Mouse (Mus musculus): ENCODE results near the gene Rarb. TPM values are rescaled to one million over a fixed set of nuclear protein-coding genes. Genes with fewer than 3 reads are reported as not detected.

Rarb gene
- polyA plus RNA-seq, 1 experiment: not detected

DNA sequence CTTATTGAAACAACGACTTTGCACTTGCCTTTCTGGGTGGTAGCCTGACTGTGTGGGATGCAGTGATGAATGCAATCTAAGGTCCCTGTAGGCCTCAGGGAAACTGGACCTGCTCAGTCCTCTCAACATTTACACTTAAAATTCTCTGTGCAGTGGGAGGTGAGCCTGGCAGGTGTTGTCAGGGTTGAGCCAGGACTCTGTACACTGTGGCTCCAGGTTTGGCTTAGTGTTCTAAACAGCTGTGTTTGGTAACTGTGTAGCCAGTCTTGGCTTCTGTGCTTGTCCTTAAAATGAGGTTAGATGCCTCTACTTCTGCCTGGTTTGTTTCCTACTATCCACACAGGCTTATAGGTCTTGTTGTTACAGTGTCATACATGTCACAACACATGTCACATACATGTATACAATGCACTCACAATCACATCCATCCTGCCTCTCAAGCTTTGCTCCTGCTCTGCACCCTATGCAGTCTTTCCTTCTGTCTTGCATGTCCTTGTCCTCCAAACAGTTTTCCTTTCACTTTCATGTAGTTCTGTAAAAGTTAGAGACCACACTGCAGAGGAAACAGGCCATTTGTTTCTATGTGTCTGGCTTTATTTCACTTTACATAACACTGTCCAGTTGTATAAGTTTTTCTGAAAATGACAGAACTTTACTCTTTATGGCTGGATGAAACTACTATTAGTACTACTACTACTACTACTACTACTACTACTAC, 340.2 kb downstream of the Rarb start:
- TF ChIP-seq FLI1 (IDR thresholded peaks at IDR 0.05; ENCODE audit: low read length): no peak
- no peak for TF ChIP-seq GATA1 (IDR thresholded peaks at IDR 0.05; ENCODE audit: borderline replicate concordance, low read length)
- Histone ChIP-seq H3K4me1 (peaks cover 12% of the 10 kb centered on the region; the same call in 1 of the 2 replicates), H3K4me3 (replicated peaks) (peak overlapping the region; percentile 76), H3K27me3 (replicated peaks) (peaks cover 10% of the 10 kb centered on the region), H3K36me3 (replicated peaks; ENCODE audit: low read length) (no peaks in the 10 kb centered on the region), H3K9me3 (no peaks in the 10 kb centered on the region)

DNA sequence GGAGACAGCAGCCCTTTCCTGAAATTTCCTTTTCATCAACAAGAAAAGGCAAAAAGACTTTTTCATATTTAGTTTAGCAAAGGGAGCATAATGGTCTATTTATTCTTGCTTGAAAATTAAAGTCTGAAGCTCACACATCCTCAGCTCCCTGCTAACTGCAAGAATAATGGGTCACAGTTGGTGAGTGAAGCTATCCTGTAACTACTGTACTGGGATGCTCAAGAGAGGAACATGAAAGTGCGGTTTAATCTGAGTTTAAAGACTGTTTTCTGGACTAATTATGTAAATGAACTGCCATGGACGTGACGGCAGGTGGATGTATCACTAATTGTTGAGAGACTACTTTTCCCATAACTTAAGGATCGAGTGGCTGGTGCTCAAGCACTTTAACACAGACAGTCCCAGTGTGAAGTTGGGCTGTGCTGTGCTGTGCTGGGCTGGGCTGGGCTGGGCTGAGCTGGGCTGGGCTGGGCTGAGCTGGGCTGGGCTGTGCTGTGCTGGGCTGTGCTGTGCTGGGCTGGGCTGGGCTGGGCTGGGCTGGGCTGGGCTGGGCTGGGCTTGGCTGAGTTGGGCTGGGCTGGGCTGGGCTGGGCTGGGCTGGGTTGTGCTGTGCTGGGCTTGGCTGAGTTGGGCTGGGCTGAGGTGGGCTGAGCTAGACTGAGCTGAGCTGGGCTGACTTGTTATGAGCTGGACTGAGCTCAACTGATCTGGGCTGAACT, 370.5 kb downstream of the Rarb start:
- H3K4me3 ChIP-seq (replicated peaks): peak overlapping the region; percentile 16
- no peaks in the 10 kb centered on the region for H3K9me3 ChIP-seq
- H3K36me3 ChIP-seq (replicated peaks; ENCODE audit: low read length): no peaks in the 10 kb centered on the region
- TF ChIP-seq GATA1 (IDR thresholded peaks at IDR 0.05; ENCODE audit: borderline replicate concordance, low read length) (no peak), FLI1 (IDR thresholded peaks at IDR 0.05; ENCODE audit: low read length) (no peak)
- H3K27me3 ChIP-seq (replicated peaks): peaks cover 9% of the 10 kb centered on the region
- peaks cover 16% of the 10 kb centered on the region for H3K4me1 ChIP-seq

GRCm38 (mm10) chr14:16447587-16447986, 371.4 kb downstream of the Rarb start:
- H3K4me1 ChIP-seq: peaks cover 16% of the 10 kb centered on the region
- no peaks in the 10 kb centered on the region for H3K9me3 ChIP-seq
- no peaks in the 10 kb centered on the region for H3K36me3 ChIP-seq (replicated peaks; ENCODE audit: low read length)
- H3K27me3 ChIP-seq (replicated peaks): peaks cover 9% of the 10 kb centered on the region
- TF ChIP-seq FLI1 (IDR thresholded peaks at IDR 0.05; ENCODE audit: low read length) (no peak), GATA1 (IDR thresholded peaks at IDR 0.05; ENCODE audit: borderline replicate concordance, low read length) (no peak)
- H3K4me3 ChIP-seq (replicated peaks): no peak overlapping the region

- Histone ChIP-seq H3K9me3 (no peaks in the 10 kb centered on the region), H3K4me3 (replicated peaks) (no peak overlapping the region), H3K4me1 (peaks cover 14% of the 10 kb centered on the region), H3K36me3 (replicated peaks; ENCODE audit: low read length) (no peaks in the 10 kb centered on the region), H3K27me3 (replicated peaks) (peaks cover 8% of the 10 kb centered on the region)
- no peak for TF ChIP-seq FLI1 (IDR thresholded peaks at IDR 0.05; ENCODE audit: low read length)
- no peak for TF ChIP-seq GATA1 (IDR thresholded peaks at IDR 0.05; ENCODE audit: borderline replicate concordance, low read length)
Measured at GRCm38 (mm10) chr14:16444859-16445258, 374.1 kb downstream of the Rarb start.

DNA sequence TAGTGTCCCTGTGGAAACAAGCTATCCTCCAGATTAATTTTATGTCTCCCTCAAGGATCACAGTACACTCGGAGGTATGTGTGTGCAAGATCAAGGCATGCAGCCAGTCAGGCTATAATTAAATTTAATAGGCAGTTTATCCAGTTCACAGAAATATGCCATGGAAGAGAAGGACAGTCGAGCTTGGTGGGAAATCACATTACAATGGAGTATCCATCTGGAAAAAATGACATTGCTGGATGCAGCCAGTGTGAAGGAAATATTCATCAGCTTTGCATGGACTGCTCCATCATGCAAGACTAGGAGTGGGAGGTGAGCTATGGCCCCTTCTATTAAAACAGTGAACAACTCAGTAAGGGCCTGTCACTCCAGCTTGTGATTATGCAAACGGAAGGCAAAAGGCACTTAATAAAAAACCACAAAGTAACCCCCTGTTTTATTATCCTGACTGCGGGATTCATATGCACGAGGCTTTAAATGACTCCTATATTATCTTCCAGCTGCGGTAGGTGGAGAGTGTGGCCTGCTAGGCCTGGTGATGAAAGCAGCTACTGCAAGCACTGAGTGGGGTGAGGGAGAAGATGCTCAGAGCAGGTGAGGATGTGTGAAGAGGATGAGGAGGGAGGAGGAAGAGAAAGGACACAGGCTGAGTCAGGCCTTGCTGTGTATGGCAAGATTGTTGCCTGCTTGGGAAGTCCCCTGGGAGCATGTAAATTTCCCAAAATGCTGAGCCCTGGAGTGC, 379.4 kb downstream of the Rarb start:
- Histone ChIP-seq H3K36me3 (replicated peaks; ENCODE audit: low read length) (peaks cover 22% of the 10 kb centered on the region), H3K9me3 (no peaks in the 10 kb centered on the region), H3K4me1 (no peaks in the 10 kb centered on the region; the same call in 1 of the 2 replicates), H3K4me3 (replicated peaks) (no peak overlapping the region), H3K27me3 (replicated peaks) (no peaks in the 10 kb centered on the region)
- TF ChIP-seq GATA1 (IDR thresholded peaks at IDR 0.05; ENCODE audit: borderline replicate concordance, low read length) (no peak), FLI1 (IDR thresholded peaks at IDR 0.05; ENCODE audit: low read length) (no peak)

- H3K4me3 ChIP-seq (replicated peaks): no peak overlapping the region
- no peaks in the 10 kb centered on the region for H3K9me3 ChIP-seq
- peaks cover 34% of the 10 kb centered on the region for H3K36me3 ChIP-seq (replicated peaks; ENCODE audit: low read length)
- H3K27me3 ChIP-seq (replicated peaks): no peaks in the 10 kb centered on the region
- no peak for TF ChIP-seq FLI1 (IDR thresholded peaks at IDR 0.05; ENCODE audit: low read length)
- no peak for TF ChIP-seq GATA1 (IDR thresholded peaks at IDR 0.05; ENCODE audit: borderline replicate concordance, low read length)
- no peaks in the 10 kb centered on the region; the same call in 1 of the 2 replicates for H3K4me1 ChIP-seq
Measured at GRCm38 (mm10) chr14:16437386-16437785, 381.6 kb downstream of the Rarb start.

GRCm38 (mm10) chr14:16434396-16435171, 384.4 kb downstream of the Rarb start:
- Histone ChIP-seq H3K36me3 (replicated peaks; ENCODE audit: low read length) (peaks cover 62% of the 10 kb centered on the region), H3K9me3 (no peaks in the 10 kb centered on the region), H3K4me3 (replicated peaks) (no peak overlapping the region), H3K27me3 (replicated peaks) (no peaks in the 10 kb centered on the region), H3K4me1 (no peaks in the 10 kb centered on the region; the same call in 1 of the 2 replicates)
- TF ChIP-seq FLI1 (IDR thresholded peaks at IDR 0.05; ENCODE audit: low read length) (no peak), GATA1 (IDR thresholded peaks at IDR 0.05; ENCODE audit: borderline replicate concordance, low read length) (no peak)

- H3K27me3 ChIP-seq (replicated peaks): no peaks in the 10 kb centered on the region
- no peak overlapping the region for H3K4me3 ChIP-seq (replicated peaks)
- H3K4me1 ChIP-seq: no peaks in the 10 kb centered on the region; the same call in 1 of the 2 replicates
- TF ChIP-seq GATA1 (IDR thresholded peaks at IDR 0.05; ENCODE audit: borderline replicate concordance, low read length) (no peak), FLI1 (IDR thresholded peaks at IDR 0.05; ENCODE audit: low read length) (no peak)
- H3K9me3 ChIP-seq: no peaks in the 10 kb centered on the region
- H3K36me3 ChIP-seq (replicated peaks; ENCODE audit: low read length): peaks cover 75% of the 10 kb centered on the region
Measured at GRCm38 (mm10) chr14:16433206-16433605, 385.8 kb downstream of the Rarb start.

- Histone ChIP-seq H3K36me3 (replicated peaks; ENCODE audit: low read length) (peaks cover 81% of the 10 kb centered on the region), H3K9me3 (no peaks in the 10 kb centered on the region), H3K4me3 (replicated peaks) (no peak overlapping the region), H3K4me1 (no peaks in the 10 kb centered on the region; the same call in 1 of the 2 replicates), H3K27me3 (replicated peaks) (no peaks in the 10 kb centered on the region)
- no peak for TF ChIP-seq FLI1 (IDR thresholded peaks at IDR 0.05; ENCODE audit: low read length)
- TF ChIP-seq GATA1 (IDR thresholded peaks at IDR 0.05; ENCODE audit: borderline replicate concordance, low read length): no peak
Measured at GRCm38 (mm10) chr14:16432550-16432949, 386.4 kb downstream of the Rarb start.
